Mouse (Mus musculus) naive thymus-derived CD4-positive, alpha-beta T cell, adult 2 months (primary cell): ENCODE results near the gene Fam129c.

Experiments
- DNase-seq: peaks from one replicate; pipeline ENCODE4 v3.0.0-alpha.2; 2011; ENCODE audit warnings: low read depth

The Fam129c gene

DNA sequence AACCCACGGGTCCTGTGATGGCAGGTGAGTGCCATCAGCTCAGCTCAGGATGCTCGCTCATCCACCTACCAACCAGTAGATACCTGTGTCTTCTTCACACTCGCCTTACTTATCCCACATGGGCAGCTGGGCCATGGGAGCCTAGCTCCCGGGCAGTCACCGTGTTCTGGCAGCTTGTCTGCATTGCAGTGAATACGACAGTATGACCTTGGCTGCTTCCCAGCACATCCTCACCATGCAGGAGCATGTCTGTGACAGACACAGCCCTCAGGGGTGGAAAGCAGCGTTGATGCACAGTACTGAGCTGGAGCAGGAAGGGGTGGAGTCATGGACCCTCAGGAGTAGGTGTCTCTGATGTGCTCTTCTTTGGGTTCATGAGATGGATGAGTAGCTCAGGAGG is 23.0 kb upstream of the Fam129c start:
- no peak for DNase-seq

DNA sequence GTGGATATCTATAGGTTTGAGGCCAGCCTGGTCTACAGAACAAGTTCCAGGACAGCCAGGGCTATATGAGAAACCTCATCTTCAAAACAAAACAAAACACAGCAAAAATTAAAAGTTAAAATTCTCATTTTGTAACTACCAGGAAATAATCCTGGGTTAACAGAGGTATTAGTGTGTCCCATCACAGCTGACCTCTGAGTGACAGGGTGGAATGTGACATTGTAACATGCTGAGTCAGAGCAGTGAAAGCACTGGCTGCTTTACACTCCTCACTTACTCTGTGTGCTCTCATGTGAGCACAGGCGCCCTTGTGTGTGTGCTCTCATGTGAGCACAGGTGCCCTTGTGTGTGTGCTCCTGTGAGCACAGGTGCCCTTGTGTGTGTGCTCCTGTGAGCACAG is 22.4 kb upstream of the Fam129c start:
- no peak for DNase-seq

DNA sequence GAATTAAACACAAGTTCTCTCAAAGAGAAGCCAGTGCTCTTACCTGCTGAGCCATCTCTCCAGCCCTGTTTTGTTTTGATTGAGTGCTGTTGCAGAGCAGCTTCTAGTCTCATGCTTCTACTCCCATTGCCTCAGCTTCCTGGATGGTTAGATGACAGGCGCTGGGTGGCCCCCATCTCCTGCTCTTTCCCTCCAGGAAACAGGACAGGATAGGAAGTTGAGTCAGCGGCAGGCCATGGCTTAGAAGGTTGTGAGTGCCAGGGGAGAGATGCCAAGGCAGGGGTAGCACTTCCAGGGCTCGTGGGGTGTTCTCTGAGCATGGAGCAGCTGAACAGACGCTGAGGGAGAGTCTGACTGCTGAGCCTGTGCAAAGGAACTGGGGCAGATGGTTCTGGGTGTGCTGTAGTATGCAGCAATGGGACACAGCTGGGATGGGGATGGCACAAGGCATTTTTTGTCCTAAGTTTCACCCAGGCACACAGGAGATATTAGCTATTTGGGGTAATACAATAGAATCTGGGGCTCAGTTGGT is 19.5 kb upstream of the Fam129c start:
- no peak for DNase-seq

DNA sequence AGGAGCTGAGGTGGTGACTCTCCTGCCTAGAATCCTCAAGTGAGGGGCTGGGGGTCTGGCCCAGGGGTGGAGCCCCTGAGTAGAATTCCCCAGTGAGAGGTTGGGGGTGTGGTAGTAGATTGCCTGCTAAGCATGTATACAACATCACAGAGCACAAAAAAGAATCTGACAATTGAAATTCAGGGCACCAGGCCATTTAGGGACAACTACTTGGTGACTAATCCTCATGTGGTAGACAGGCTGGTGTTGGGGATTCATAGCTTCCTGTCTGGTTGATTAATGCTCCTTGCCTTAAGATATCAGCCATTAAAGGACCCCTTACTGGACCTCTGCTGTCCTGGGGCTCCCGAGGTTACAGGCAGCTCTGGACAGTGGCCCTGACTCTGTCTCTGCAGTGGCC is 18.4 kb upstream of the Fam129c start:
- DNase-seq: no peak

DNA sequence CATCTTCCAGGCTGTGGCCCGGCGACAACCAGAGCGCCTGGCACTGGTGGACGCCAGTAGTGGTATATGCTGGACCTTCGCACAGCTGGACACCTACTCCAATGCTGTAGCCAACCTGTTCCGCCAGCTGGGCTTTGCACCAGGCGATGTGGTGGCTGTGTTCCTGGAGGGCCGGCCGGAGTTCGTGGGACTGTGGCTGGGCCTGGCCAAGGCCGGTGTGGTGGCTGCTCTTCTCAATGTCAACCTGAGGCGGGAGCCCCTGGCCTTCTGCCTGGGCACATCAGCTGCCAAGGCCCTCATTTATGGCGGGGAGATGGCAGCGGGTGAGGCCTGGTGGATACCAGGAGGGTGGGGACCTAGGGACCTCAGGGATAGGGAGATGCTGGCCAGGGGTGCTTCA is 18.0 kb upstream of the Fam129c start:
- DNase-seq: no peak

DNA sequence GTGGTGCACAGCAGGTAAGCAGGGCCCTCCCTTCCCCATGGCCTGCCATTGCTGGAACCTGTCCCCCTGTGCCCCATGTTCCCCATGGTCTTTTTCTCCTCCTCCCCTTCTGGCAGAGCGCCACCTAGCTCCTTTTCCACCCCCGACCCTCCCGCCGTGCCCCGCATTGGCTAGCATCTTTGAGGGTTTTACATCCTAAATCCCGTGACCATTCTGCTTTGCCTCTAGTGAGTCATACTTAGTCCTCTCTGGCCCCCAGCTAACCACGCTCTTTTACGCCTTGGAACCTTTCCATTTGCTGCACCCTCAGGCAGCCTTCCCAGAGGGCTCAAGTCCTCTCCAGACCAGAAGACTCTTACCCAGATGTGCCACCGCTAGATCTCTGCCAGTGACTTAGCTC is 17.2 kb upstream of the Fam129c start:
- no peak for DNase-seq

DNA sequence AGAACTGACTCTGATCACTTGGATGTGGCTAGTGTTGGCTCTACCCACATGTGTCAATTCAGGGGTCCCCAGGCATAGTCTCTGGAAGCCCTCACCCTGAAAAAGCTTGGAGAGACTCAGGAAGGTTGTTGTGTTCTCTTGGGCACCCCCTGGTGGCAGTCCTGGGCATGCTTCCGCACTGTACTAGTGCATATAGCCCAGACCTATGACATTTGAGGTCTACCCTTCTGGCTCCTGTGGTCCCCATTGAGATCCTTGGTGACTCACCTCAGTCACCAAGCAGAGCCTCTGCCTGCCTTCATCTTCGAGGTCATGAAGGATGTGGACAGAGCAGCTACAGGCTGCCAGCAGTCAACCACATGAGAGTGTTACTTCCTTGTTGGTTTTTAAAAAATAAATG is 10.6 kb upstream of the Fam129c start:
- peak; percentile 61 for DNase-seq

DNA sequence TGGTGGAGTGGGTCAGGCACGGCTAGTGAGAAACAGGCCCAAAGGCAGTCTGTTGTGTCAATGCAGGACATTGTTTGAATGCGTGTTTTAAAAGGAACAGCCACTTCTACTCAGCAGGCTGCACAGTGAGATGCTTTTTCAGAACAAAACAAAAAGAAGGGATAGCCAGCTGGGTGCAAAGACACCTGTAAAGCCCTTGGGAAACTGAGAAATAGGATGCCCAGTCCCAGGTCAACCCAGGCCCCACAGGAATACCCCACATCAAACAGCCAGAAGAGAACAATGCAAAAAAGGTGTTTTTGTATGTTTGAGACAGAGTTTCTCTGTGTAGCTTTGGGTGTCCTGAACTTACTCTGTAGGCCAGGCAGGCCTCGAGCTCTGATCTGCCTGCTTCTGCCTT is 8.7 kb upstream of the Fam129c start:
- DNase-seq: no peak

DNA sequence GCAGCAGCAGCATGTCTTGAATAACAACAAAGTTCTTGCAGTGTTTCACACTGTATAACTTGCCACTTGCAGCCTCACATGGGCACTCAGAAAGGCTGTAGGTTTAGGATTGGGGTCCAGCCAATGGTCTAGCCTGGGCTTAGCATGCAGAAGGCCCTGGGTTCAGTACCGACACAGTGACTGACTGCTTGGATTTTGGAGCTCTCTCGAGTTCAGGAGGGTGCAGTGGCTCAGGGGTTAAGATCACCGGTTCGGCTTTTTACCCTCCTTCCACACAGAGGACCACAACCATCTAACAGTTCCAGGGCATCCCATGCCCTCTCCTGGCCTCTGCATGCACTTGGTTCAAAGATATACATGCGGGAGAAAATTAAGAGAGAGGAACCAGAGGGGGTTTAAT is 6.4 kb upstream of the Fam129c start:
- no peak for DNase-seq

DNA sequence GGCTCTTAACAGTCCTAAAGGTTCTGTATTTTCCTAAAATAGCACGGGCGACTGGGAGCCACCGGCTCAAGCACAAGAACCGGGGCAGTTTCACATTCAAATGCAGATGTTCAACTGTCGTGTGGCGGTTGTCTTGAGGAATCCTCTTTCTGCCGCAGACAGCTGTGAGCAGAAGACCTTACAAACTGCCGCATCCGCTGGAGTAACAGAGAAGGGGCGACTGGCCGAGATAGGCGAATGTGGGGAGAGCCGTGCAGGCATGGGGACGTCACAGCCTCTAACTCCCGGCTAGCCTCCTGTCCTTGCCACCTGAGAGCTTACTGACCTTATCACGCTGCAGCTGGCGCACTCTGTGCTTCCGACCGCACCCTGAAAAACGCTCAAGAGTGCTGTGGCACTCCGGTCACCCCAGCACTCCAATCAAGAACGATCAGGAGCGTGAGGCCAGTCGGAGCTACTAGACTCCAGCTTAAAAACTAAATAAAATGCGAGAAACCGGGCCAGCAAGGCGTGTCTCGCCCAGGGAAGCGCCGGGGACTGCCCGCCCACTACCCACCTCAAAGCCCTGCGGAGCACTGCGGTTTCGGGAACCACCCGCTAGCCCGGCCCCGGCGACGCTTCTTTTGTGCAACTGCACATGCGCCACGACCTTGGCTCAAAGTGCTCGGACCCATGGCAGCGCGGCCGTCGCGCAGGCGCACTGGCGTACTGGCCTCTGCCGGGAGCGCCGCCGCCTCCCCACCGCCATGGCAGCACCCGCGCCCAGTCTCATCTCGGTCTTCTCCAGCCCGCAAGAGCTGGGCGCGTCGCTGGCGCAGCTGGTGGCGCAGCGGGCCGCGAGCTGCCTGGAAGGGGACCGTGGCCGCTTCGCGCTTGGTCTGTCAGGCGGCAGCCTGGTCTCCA is 5.7 kb upstream of the Fam129c start, which contains the start of gene Pgls:
Pgls (plus strand) TSS at position 706 of the 903 bp plus-strand sequence.
- peak; percentile 93 for DNase-seq

DNA sequence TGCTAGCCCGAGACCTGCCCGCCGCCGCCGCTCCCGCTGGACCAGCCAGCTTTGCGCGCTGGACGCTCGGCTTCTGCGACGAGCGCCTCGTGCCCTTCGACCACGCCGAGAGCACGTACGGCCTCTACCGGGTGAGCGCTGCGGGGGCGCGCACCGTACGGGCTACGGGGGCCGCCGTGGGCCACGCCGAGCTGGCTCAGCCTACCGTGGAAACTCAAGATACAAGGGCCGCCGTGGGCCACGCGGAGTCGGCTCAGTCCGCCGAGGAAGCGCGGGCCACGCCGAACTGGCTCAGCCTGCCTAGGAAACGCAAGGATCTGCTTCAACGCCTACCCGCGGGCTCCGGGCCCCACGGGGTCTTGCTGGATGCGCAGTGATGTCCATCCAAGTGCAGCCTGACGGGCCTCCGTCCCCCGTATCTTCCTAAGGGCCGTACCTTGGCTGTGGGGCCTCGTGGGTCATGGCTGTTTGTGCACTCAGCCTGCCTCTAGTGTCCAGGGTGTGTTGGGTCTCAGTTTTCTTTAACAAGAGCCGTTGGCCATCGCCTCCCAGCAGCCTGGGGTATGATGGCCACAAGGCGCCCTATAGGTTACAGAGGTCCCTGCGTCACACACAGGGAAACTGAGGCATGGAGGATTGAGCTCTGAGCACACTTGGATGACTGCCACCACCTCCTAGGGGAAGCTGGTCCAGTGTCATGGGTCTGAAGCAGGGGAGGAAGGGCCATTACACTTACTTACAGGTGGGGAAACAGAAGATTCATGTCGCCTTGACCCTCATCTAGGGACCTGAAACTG is 4.9 kb upstream of the Fam129c start:
- no peak for DNase-seq

DNA sequence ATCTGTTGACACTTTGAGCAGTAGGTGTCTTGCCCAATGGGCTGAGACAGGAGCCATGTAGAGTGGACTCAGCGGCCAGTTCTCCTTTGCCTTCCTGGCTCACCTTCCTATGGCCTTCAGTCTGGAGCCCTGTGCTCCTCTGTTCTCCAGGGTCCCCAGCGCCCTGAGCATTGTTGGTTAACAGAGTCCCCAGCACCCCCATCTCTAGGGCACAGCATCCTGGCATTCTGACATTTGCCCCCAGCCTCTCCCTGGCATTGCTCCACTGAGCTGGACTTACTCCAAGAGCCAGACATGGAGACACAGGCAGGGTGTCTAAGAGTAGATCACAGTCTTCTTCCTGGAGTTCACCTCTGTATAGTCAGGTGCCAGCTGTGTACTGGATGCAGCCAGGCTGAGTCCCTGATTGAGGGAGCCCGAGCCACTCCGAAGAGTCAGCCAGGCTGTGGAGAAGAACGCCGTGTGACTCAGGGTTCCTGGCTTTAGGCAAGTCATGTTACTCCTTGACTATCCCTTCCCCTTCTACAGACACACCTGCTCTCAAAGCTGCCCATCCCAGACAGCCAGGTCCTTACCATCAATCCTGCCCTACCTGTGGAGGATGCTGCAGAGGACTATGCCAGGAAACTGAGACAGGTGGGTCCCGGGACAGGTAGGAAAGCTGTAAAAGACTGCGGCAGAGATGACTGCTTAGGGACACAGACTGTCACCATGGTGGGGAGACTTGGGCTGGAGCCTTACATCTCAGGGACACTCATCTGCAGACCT is 3.7 kb upstream of the Fam129c start:
- DNase-seq: no peak

DNA sequence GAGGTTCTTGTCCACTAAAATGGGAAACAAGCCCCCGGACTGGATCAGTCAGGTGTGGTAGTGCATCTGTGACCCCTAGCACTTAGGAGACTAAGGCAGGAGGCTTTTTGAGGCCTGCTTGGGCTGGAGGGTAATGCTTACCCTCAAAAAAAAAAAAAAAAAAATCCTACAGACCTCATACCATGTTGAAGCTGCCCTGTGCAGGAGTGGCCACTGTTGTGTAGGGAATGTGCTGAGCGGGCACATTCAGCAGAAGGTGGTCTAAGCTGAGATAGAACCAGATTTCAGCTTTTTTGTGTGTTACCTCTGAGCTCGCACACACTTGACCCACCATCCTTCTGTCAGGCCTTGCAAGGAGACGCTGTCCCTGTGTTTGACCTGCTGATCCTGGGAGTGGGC is 3.1 kb upstream of the Fam129c start:
- no peak for DNase-seq

DNA sequence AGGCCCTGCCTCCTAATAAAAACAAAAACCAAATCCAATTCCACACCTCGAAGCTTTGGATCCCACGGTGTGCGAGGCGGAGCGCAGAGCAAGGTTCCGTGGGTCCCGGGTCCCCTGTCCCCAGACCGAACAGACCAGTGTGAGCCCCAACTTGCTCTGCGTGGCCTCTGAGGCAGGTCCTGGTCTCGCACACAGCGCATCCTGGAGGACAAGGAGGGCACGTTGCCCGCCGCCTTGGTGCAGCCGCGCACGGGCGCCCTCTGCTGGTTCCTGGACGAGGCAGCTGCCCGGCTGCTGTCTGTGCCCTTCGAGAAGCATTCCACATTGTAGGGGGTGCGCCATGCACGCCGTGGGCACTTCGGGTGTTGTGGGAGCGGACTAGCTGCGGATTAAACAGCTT is 1.6 kb upstream of the Fam129c start:
- peak; percentile 92 for DNase-seq

DNA sequence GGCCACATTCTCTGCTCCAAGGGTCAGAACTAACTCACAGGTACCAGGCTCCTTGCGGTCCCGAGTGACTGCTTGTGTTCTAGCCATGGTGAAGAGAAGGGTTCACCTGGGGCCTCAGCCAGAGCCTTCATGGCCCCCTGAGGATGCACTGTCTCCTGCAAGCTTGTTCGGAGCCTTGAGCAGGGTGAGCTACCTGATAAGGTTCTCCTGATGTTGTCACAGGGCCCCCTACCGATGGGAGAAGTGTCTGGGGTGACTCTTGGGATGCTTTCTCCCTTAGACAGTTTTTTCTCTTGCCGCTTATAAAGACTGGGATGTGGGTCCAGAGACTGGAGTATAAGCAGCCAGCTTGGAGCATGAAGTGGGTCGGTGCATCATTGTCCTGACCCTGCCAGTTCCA is 1.1 kb upstream of the Fam129c start:
- DNase-seq: no peak

DNA sequence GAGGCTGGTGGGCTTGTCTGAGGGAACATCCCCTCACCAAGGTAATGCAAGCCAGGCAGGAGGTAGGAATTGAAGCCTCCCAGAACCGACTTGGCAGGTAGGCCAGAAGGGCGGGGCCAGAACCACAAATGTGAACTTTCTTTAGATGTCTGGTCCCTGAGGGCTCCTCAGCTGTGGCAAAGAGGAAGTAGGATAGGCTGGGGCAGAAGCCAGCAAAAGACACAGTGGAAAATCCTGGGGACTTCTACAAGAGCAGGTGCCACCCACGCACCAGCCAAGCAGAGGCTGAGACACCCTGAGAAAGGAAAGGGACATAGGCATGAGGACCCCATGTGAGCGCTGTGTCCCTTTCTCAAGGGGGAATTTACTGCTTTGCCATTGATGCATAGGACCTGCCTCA is 650 bp upstream of the Fam129c start:
- DNase-seq: peak; percentile 42

DNA sequence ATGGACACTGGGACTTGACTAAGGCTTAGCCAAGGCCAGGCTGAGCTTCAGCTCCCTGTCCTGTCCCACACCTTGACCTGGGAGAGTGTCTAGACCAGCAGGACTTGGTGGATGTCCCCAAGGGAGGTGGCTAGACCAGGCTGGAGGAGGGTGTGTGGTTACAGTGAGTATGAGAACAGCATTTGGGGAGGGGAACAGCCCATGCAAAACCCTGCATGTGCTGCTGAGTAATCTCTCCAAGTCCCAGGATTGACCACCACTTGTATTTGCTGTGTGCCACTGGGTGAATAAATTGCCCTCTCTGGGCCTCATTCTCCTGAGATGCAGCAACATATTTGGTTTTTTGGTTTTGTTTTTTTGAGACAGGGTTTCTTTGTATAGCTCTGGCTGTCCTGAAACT is 927 bp downstream of the Fam129c start:
- DNase-seq: no peak

DNA sequence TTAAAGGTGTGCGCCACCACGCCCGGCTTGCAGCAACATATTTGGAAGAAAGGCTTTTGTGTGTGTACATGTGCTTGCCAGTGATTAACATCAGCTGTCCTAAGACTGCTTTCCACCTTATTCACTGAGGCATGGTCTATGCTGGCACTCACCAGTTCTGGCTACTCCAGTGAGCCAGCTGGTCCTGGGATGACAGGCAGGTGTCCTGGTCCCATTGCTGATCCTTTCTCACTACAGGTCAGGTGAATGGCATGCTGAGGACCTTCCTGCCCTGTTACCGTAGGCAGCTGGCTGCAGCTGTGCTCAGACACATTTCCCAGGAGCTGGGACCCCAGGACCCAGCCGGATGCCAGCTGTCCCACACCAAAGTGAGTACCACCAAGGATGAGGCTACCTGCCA is 1.4 kb downstream of the Fam129c start:
- DNase-seq: no peak

DNA sequence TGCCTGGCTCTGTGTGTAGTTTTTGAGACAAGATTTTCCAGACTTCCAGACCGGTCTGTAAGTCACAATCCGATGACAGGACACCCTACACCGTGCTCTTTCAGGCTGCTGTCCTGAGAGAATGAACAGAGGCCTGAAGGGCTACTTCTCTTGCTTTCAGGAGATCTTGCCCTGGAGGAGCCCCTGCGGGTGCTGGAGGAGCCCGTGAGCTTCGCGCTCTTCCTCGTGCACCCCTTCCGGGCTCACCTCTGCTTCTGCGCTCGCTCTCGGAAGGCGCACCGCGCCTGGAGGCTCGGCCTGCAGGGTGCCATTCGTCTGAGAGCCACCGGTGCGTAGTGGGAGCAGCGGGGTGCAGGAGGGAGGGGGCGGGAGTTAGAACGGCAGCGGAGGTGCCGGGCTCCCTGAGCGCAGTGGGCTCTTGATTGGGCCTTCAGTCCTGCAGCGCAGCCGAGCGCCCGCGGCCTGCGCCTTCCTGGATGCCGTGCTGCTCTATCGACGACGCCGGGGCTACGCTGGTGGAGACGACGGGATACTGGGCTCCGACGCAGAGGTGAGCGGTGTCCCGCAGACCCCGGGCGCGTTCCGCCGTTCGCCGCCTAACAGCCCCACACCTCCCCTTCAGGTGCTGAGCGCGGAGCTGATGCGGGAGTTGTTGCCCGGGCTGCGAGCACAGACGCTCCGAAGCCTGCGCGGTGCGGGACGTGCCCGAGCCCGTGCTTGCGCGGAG is 4.7 kb downstream of the Fam129c start:
- peak; percentile 55 for DNase-seq

DNA sequence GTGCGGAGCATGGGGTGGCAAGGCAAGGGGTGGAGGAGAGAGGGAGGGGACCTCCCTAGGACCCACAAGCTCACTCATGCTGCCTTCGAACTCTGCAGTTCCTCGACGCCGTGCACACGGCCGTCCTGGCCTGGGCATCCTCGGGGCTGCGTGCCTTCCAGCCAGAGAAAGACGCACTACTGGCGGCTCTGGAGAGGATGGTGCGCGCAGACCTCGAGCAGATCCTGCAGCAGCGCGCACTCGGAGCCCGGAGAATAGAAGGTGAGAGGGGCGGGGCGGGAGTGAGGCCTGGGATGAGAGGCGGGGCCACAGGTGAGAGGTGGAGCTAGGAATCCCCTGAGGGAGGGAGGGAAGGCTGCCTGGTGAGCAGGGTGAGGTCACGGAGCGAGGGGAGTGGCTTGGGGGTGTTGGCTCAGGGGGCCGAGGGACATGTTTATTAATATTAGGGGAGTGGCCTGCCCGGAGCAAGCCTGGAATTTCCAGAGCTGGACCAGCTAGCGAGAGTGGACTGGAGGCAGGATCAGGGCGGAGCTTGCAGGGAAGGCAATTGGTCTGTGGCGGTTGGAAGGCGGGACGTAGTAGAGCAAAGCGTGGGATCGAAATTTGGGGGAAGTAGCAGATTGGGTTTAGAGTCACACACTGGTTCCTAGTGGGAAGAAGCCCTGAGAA is 5.4 kb downstream of the Fam129c start:
- DNase-seq: no peak

DNA sequence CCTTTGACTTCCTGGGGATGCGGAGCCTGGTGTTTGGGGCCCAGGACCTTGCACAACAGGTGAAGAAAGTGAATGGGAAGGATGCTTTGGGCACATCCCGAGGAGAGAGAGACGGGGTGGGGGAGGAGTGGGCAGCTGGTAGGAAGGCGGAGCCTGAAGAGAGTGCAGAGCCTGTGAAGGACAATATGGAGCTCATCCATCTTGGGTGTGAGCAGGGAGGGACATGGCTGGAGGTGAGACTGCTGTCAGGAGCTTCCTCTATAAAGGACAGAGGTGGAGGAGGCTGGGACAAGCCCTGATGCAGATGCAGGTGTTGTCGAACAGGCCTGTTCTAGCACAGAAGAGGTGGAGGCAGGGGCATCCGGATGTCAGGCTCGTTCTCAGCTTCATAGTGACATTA is 6.6 kb downstream of the Fam129c start:
- no peak for DNase-seq
